Mouse (Mus musculus) spleen, adult 2 months (tissue): ENCODE data around the gene Ptprc.

ENCODE experiments used
- CTCF ChIP-seq: fragments of 200-500 bp; IDR thresholded peaks from 2 replicates; pipeline ENCODE4 v1.5.1; 2011; ENCODE audit warnings: mild to moderate bottlenecking, inconsistent platforms; ENCODE audit not compliant: insufficient read depth, insufficient read length, insufficient replicate concordance; ENCODE audit errors: extremely low read depth
- POLR2A ChIP-seq: fragments of 200-500 bp; IDR thresholded peaks from 2 replicates; pipeline ENCODE4 v1.6.1; 2011; ENCODE audit warnings: low read depth, low read length, inconsistent platforms

GRCm38 (mm10) chr1:138126843-138127242, 48.7 kb downstream of the Ptprc start:
- TF ChIP-seq POLR2A (no peak), CTCF (no peak)
